Mouse (Mus musculus): ENCODE measurements around the gene Cep83. TPM values are rescaled to one million over a fixed set of nuclear protein-coding genes. Genes with fewer than 3 reads are reported as not detected.
A peak's percentile ranks its signal among the peaks of the same experiment; 100 is the strongest.

Cep83 gene
- total RNA-seq, 2 experiments from 2014 or later: 34.0 to 40.9 TPM

GRCm38 (mm10) chr10:94818781-94819665 is 130.6 kb downstream of the Cep83 start:
- ATAC-seq (replicated peaks; ENCODE audit: low FRiP score, poor library complexity, severe bottlenecking): no peak

- ATAC-seq (replicated peaks; ENCODE audit: low FRiP score, poor library complexity, severe bottlenecking): no peak
Measured at GRCm38 (mm10) chr10:94823971-94824760, 135.7 kb downstream of the Cep83 start.

- no peak for ATAC-seq (replicated peaks; ENCODE audit: low FRiP score, poor library complexity, severe bottlenecking)
Measured at GRCm38 (mm10) chr10:94825951-94826350, 137.5 kb downstream of the Cep83 start.

GRCm38 (mm10) chr10:94826436-94826835 is 138.0 kb downstream of the Cep83 start:
- ATAC-seq (replicated peaks; ENCODE audit: low FRiP score, poor library complexity, severe bottlenecking): no peak

- no peak for ATAC-seq (replicated peaks; ENCODE audit: low FRiP score, poor library complexity, severe bottlenecking)
Measured at GRCm38 (mm10) chr10:94827325-94827724, 138.9 kb downstream of the Cep83 start.

- ATAC-seq (replicated peaks; ENCODE audit: low FRiP score, poor library complexity, severe bottlenecking): 0 out of 2 replicates have a peak, but pooled peaks have one; percentile 35
Measured at GRCm38 (mm10) chr10:94827890-94828733, 139.7 kb downstream of the Cep83 start.

GRCm38 (mm10) chr10:94828734-94829230 is 140.3 kb downstream of the Cep83 start:
- ATAC-seq (replicated peaks; ENCODE audit: low FRiP score, poor library complexity, severe bottlenecking): no peak

- ATAC-seq (replicated peaks; ENCODE audit: low FRiP score, poor library complexity, severe bottlenecking): 0 out of 2 replicates have a peak, but pooled peaks have one; percentile 17
Measured at GRCm38 (mm10) chr10:94829407-94829806, 141.0 kb downstream of the Cep83 start.

GRCm38 (mm10) chr10:94835874-94836273 is 147.4 kb downstream of the Cep83 start:
- ATAC-seq (replicated peaks; ENCODE audit: low FRiP score, poor library complexity, severe bottlenecking): no peak

Measured in erythroid progenitor cell, adult 5-6 weeks (primary cell).